Mouse (Mus musculus): Measurements from ENCODE around the gene Cass4.

GRCm38 (mm10) chr2:172346933-172347611, 46.5 kb upstream of the Cass4 start:
- TF ChIP-seq POLR2A (IDR thresholded peaks at IDR 0.05; ENCODE audit: extremely low read depth, insufficient read depth, low read length), result no peak
- TF ChIP-seq CTCF (IDR thresholded peaks at IDR 0.05; ENCODE audit: low read depth, low read length), result no peak

Data from liver, adult 2 months (tissue).